Mouse (Mus musculus) stomach, embryonic 15.5 days (tissue): ENCODE data around the gene Rpl26. TPM values are rescaled to one million over a fixed set of nuclear protein-coding genes. Genes with fewer than 3 reads are reported as not detected.
"Not testable (repeated sequence)": the region's sequence is repeated elsewhere in the genome, so short reads cannot be mapped to it uniquely, and the experiment has no call there.

Experiments
- ATAC-seq: fragments of 200-750 bp; cut with Nextera tagmentation; 2 replicates; pipeline ENCODE4 v1.8.0; 2017; ENCODE audit warnings: low read depth, moderate number of reproducible peaks, moderate TSS enrichment; ENCODE audit not compliant: insufficient read depth, low FRiP score
- H3K27ac ChIP-seq: fragments of 300-500 bp; sonication (generic); 2 replicates; pipeline ENCODE4 v1.5.1; 2015; ENCODE audit warnings: mild to moderate bottlenecking, inconsistent platforms
- H3K27me3 ChIP-seq: fragments of 300-500 bp; sonication (generic); replicated peaks from 2 replicates; pipeline ENCODE4 v1.6.1; 2015; ENCODE audit warnings: inconsistent platforms
- H3K36me3 ChIP-seq: fragments of 300-500 bp; sonication (generic); 2 replicates; pipeline ENCODE4 v1.6.1; 2015; ENCODE audit warnings: inconsistent platforms
- H3K4me1 ChIP-seq: fragments of 300-500 bp; sonication (generic); 2 replicates; pipeline ENCODE4 v1.6.1; 2015; ENCODE audit warnings: inconsistent platforms
- H3K4me2 ChIP-seq: fragments of 300-500 bp; sonication (generic); 2 replicates; pipeline ENCODE4 v1.6.1; 2015; ENCODE audit warnings: mild to moderate bottlenecking, inconsistent platforms
- H3K4me3 ChIP-seq: fragments of 300-500 bp; sonication (generic); replicated peaks from 2 replicates; pipeline ENCODE4 v1.5.1; 2015; ENCODE audit warnings: inconsistent platforms
- H3K9ac ChIP-seq: fragments of 300-500 bp; sonication (generic); 2 replicates; pipeline ENCODE4 v1.6.1; 2015; ENCODE audit warnings: inconsistent platforms
- H3K9me3 ChIP-seq: fragments of 300-500 bp; sonication (generic); 2 replicates; pipeline ENCODE4 v1.6.1; 2016; ENCODE audit warnings: inconsistent platforms
- WGBS: fragments of 180-500 bp; shearing (Covaris S2); methylation state at CpG from one replicate; pipeline ENCODE4 v1.1.7; 2015; 5-methylcytosine and 5-hydroxymethylcytosine counted together
- polyA plus RNA-seq: library from polyadenylated mRNA; unstranded; fragments of >200 nt; fragmentation: Nextera tagmentation; extraction: Ambion mirVana; gene quantifications from 2 replicates; pipeline ENCODE4 v1.2.1, GENCODE M21; 2015

Gene Rpl26
- polyA plus RNA-seq, 1 experiment from 2014 or later, result 1,066 TPM

GRCm38 (mm10) chr11:68926981-68927380, 25.6 kb downstream of the Rpl26 start, which contains the start of gene Odf4:
Gene Odf4, minus strand, starts transcription at chr11:68927081.
- Histone ChIP-seq H3K27me3 (no peaks in the 10 kb centered on the region), H3K4me1 (no peaks in the 10 kb centered on the region), H3K4me2 (no peak within 1 kb of the TSS), H3K27ac (no peak within 1 kb of the TSS), H3K4me3 (no peak within 1 kb of the TSS), H3K9ac (no peak within 1 kb of the TSS), H3K9me3 (no peaks in the 10 kb centered on the region), H3K36me3 (no peaks in the 10 kb centered on the region)
- WGBS, result 70% methylated on average over 3 of the region's 3 CpGs
- no peak for ATAC-seq

GRCm38 (mm10) chr11:68929947-68930346, 28.6 kb downstream of the Rpl26 start:
- Histone ChIP-seq H3K27ac (no peak overlapping the region), H3K9ac (no peak overlapping the region), H3K36me3 (no peaks in the 10 kb centered on the region), H3K27me3 (no peaks in the 10 kb centered on the region), H3K9me3 (no peaks in the 10 kb centered on the region), H3K4me2 (no peak overlapping the region), H3K4me1 (no peaks in the 10 kb centered on the region), H3K4me3 (no peak overlapping the region)
- no peak for ATAC-seq
- 12% methylated on average over 6 of the region's 6 CpGs for WGBS

GRCm38 (mm10) chr11:68933885-68934507, 32.6 kb downstream of the Rpl26 start:
- no peak for ATAC-seq
- no peaks in the 10 kb centered on the region for H3K9me3 ChIP-seq
- no peak overlapping the region for H3K9ac ChIP-seq
- H3K4me3 ChIP-seq, result no peak overlapping the region
- no peaks in the 10 kb centered on the region for H3K27me3 ChIP-seq
- no peaks in the 10 kb centered on the region for H3K4me1 ChIP-seq
- no peaks in the 10 kb centered on the region for H3K36me3 ChIP-seq
- H3K27ac ChIP-seq, result no peak overlapping the region
- H3K4me2 ChIP-seq, result no peak overlapping the region
- 72% methylated on average over 5 of the region's 5 CpGs for WGBS

GRCm38 (mm10) chr11:68936951-68937350, 35.6 kb downstream of the Rpl26 start:
- not testable (repeated sequence) for H3K4me2 ChIP-seq, H3K36me3 ChIP-seq, H3K4me3 ChIP-seq, H3K9me3 ChIP-seq, H3K27ac ChIP-seq, H3K9ac ChIP-seq, H3K4me1 ChIP-seq, ATAC-seq, H3K27me3 ChIP-seq
- WGBS, result 87% methylated on average over 4 of the region's 4 CpGs

- peak overlapping the region; percentile 23; the same call in 1 of the 2 replicates for H3K27ac ChIP-seq
- peak overlapping the region; percentile 45 for H3K4me3 ChIP-seq
- H3K4me1 ChIP-seq, result peaks cover 4% of the 10 kb centered on the region; the same call in 1 of the 2 replicates
- H3K4me2 ChIP-seq, result peak overlapping the region; percentile 61
- ATAC-seq, result peak; percentile 96
- no peaks in the 10 kb centered on the region for H3K9me3 ChIP-seq
- H3K9ac ChIP-seq, result peak overlapping the region; percentile 23; the same call in 1 of the 2 replicates
- WGBS, result 2% methylated on average over 16 of the region's 16 CpGs
- peaks cover 3% of the 10 kb centered on the region; the same call in 1 of the 2 replicates for H3K36me3 ChIP-seq
- H3K27me3 ChIP-seq, result no peaks in the 10 kb centered on the region
Observed at GRCm38 (mm10) chr11:68939451-68940304, 38.3 kb downstream of the Rpl26 start.

GRCm38 (mm10) chr11:68940516-68940915, 39.1 kb downstream of the Rpl26 start:
- peak overlapping the region; percentile 23; the same call in 1 of the 2 replicates for H3K9ac ChIP-seq
- peak overlapping the region; percentile 45 for H3K4me3 ChIP-seq
- peak overlapping the region; percentile 61 for H3K4me2 ChIP-seq
- H3K4me1 ChIP-seq, result peaks cover 4% of the 10 kb centered on the region; the same call in 1 of the 2 replicates
- H3K27ac ChIP-seq, result peak overlapping the region; percentile 16; the same call in 1 of the 2 replicates
- peaks cover 3% of the 10 kb centered on the region; the same call in 1 of the 2 replicates for H3K36me3 ChIP-seq
- H3K9me3 ChIP-seq, result no peaks in the 10 kb centered on the region
- no peak for ATAC-seq
- 46% methylated on average over 4 of the region's 4 CpGs for WGBS
- H3K27me3 ChIP-seq, result no peaks in the 10 kb centered on the region

- no peak overlapping the region for H3K9ac ChIP-seq
- H3K9me3 ChIP-seq, result no peaks in the 10 kb centered on the region
- 81% methylated on average over 8 of the region's 8 CpGs for WGBS
- no peak for ATAC-seq
- H3K4me1 ChIP-seq, result peaks cover 9% of the 10 kb centered on the region; the same call in 1 of the 2 replicates
- no peak overlapping the region for H3K4me3 ChIP-seq
- H3K36me3 ChIP-seq, result peaks cover 3% of the 10 kb centered on the region; the same call in 1 of the 2 replicates
- no peak overlapping the region for H3K4me2 ChIP-seq
- no peak overlapping the region for H3K27ac ChIP-seq
- H3K27me3 ChIP-seq, result 0 out of 2 replicates have a peak, but pooled peaks cover 7% of the 10 kb centered on the region
Observed at GRCm38 (mm10) chr11:68942731-68943130, 41.3 kb downstream of the Rpl26 start.

- no peak overlapping the region for H3K4me2 ChIP-seq
- H3K4me3 ChIP-seq, result no peak overlapping the region
- WGBS, result 76% methylated on average over 2 of the region's 2 CpGs
- no peaks in the 10 kb centered on the region for H3K9me3 ChIP-seq
- no peak for ATAC-seq
- 0 out of 2 replicates have a peak, but pooled peaks cover 8% of the 10 kb centered on the region for H3K27me3 ChIP-seq
- H3K36me3 ChIP-seq, result peaks cover 3% of the 10 kb centered on the region; the same call in 1 of the 2 replicates
- H3K27ac ChIP-seq, result no peak overlapping the region
- H3K4me1 ChIP-seq, result peaks cover 9% of the 10 kb centered on the region; the same call in 1 of the 2 replicates
- H3K9ac ChIP-seq, result no peak overlapping the region
Observed at GRCm38 (mm10) chr11:68945245-68945644, 43.9 kb downstream of the Rpl26 start.

GRCm38 (mm10) chr11:68946001-68946400, 44.6 kb downstream of the Rpl26 start:
- no peaks in the 10 kb centered on the region for H3K9me3 ChIP-seq
- ATAC-seq, result no peak
- H3K4me3 ChIP-seq, result no peak overlapping the region

GRCm38 (mm10) chr11:68946806-68947440, 45.5 kb downstream of the Rpl26 start:
- Histone ChIP-seq H3K27me3 (0 out of 2 replicates have a peak, but pooled peaks cover 12% of the 10 kb centered on the region), H3K36me3 (peaks cover 3% of the 10 kb centered on the region; the same call in 1 of the 2 replicates), H3K9me3 (no peaks in the 10 kb centered on the region), H3K4me3 (peak overlapping the region; percentile 23), H3K27ac (no peak overlapping the region), H3K4me1 (0 out of 2 replicates have a peak, but pooled peaks cover 5% of the 10 kb centered on the region), H3K4me2 (peak overlapping the region; percentile 46), H3K9ac (no peak overlapping the region)
- WGBS, result 17% methylated on average over 13 of the region's 16 CpGs
- peak; percentile 19; the same call in 1 of the 2 replicates for ATAC-seq

More at GRCm38 (mm10) chr11:68946001-68946400, 44.6 kb downstream of the Rpl26 start:
- Histone ChIP-seq H3K9ac (no peak overlapping the region), H3K27me3 (0 out of 2 replicates have a peak, but pooled peaks cover 8% of the 10 kb centered on the region), H3K27ac (no peak overlapping the region), H3K4me2 (no peak overlapping the region), H3K4me1 (0 out of 2 replicates have a peak, but pooled peaks cover 5% of the 10 kb centered on the region), H3K36me3 (peaks cover 3% of the 10 kb centered on the region; the same call in 1 of the 2 replicates)
- 79% methylated on average over 4 of the region's 4 CpGs for WGBS

- Histone ChIP-seq H3K27ac (peak overlapping the region; percentile 31; the same call in 1 of the 2 replicates), H3K4me1 (0 out of 2 replicates have a peak, but pooled peaks cover 5% of the 10 kb centered on the region), H3K4me2 (peak overlapping the region; percentile 41), H3K4me3 (no peak overlapping the region; the same call in 1 of the 2 replicates), H3K9me3 (no peaks in the 10 kb centered on the region), H3K9ac (no peak overlapping the region), H3K27me3 (0 out of 2 replicates have a peak, but pooled peaks cover 12% of the 10 kb centered on the region), H3K36me3 (peaks cover 3% of the 10 kb centered on the region; the same call in 1 of the 2 replicates)
- 14% methylated on average over 12 of the region's 12 CpGs for WGBS
- no peak for ATAC-seq
Observed at GRCm38 (mm10) chr11:68947542-68947993, 46.2 kb downstream of the Rpl26 start.
